Mouse (Mus musculus): ENCODE measurements around the gene Cct5.

DNA sequence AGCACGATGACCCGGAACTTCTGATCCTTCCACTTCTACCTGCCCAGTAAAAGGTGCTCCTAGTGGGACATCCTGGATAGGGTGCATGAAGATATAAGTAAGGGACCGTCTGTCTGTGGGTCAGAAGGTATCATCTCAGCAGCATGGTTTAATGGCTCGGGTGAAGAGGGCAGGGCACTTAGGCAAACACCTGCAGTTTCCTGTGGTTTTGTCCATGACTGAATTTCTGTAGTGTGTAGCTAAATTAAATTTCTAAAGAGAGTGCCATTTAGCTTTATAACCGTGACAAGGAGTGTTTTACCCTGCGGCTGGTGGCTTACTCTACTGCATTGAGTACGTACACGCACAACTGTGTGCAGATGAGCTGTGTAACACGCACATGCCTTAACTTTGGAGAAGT is 15.7 kb upstream of the Cct5 start:
- TF ChIP-seq CTCF (IDR thresholded peaks at IDR 0.05) (no peak), EP300 (IDR thresholded peaks at IDR 0.05; ENCODE audit: insufficient read depth, low read depth, low read length) (no peak)

Data from heart, adult 2 months (tissue).